Mouse (Mus musculus) megakaryocyte, embryonic 14.5 days (primary cell): ENCODE data around the gene Epb41l2. TPM values are rescaled to one million over a fixed set of nuclear protein-coding genes. Genes with fewer than 3 reads are reported as not detected.

Experiments used
- H3K27me3 ChIP-seq: replicated peaks from 2 replicates; pipeline ENCODE3; 2012; ENCODE audit warnings: inconsistent platforms
- H3K36me3 ChIP-seq: replicated peaks from 2 replicates; pipeline ENCODE3; 2012; ENCODE audit warnings: low read length, inconsistent platforms, mixed read lengths
- H3K4me1 ChIP-seq: 2 replicates; pipeline ENCODE4 v1.6.1; 2012; ENCODE audit warnings: inconsistent platforms
- H3K4me3 ChIP-seq: replicated peaks from 2 replicates; pipeline ENCODE3; 2012; ENCODE audit warnings: moderate library complexity, mild to moderate bottlenecking, inconsistent platforms
- H3K9me3 ChIP-seq: 2 replicates; pipeline ENCODE4 v1.6.1; 2012; ENCODE audit warnings: inconsistent platforms
- FLI1 ChIP-seq: IDR thresholded peaks from 2 replicates; pipeline ENCODE4 v1.6.1; 2012; ENCODE audit warnings: low read length, inconsistent platforms, mixed read lengths
- GATA1 ChIP-seq: IDR thresholded peaks from 3 replicates; pipeline ENCODE4 v1.6.1; 2012; ENCODE audit warnings: mixed read lengths, low read length, inconsistent platforms, borderline replicate concordance
- polyA plus RNA-seq: library from polyadenylated mRNA; stranded (reverse); fragments of >175 nt; gene quantifications from 2 replicates; pipeline ENCODE4 v1.2.3, GENCODE M21; 2012; ENCODE audit warnings: low replicate concordance; ENCODE audit not compliant: insufficient read depth

Epb41l2 gene
- polyA plus RNA-seq, 1 experiment: 33.7 TPM

GRCm38 (mm10) chr10:25396859-25397258 lies 37.3 kb downstream of the Epb41l2 start:
- Histone ChIP-seq H3K4me1 (peaks cover 54% of the 10 kb centered on the region), H3K4me3 (no peak overlapping the region), H3K9me3 (no peaks in the 10 kb centered on the region), H3K36me3 (no peaks in the 10 kb centered on the region), H3K27me3 (no peaks in the 10 kb centered on the region)
- TF ChIP-seq FLI1 (no peak), GATA1 (no peak)

DNA sequence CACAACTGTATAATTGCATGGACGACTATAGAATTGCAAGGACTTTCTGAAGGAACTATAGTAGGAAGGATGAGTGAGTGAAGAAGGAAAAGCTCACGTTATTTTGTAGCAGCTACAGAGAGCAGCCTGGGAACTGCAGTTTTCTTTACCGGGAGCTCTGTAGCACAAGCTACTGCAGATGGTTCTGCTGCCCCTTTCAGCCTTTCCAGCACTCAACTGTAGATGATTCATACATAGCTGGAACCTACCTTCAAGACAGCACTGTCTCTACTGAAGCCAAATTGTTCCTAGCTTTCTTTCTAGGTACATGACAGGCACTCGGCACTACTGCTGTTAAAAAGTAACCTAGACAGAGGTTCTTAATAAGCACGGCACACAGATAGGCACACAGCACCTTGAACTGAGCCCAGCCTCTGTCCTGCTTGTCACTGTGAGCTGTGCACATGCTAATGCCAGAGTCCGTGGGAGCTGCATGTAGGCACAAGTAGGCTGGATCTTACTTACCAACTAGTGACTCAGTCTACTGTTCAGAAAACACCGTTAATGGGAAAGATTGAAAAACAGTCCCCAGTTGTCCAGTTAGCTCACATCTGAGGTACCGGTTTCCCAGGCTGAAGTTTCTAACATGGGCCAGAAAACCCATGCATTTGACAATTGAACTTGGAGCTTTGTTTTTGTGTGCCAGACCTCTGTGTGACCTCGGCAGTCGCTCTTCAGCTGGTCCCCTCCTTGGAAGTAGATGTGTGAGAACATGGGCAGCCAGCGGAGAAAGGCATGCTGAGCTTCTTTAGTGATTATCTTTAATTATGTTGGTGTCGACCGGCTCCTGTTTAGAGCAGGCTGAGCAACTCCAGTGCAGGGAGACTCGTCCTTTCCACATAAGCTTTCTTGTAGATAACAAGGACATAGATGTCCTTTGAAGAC lies 38.4 kb downstream of the Epb41l2 start:
- H3K4me3 ChIP-seq: no peak overlapping the region
- TF ChIP-seq FLI1 (no peak), GATA1 (no peak)
- peaks cover 60% of the 10 kb centered on the region for H3K4me1 ChIP-seq

DNA sequence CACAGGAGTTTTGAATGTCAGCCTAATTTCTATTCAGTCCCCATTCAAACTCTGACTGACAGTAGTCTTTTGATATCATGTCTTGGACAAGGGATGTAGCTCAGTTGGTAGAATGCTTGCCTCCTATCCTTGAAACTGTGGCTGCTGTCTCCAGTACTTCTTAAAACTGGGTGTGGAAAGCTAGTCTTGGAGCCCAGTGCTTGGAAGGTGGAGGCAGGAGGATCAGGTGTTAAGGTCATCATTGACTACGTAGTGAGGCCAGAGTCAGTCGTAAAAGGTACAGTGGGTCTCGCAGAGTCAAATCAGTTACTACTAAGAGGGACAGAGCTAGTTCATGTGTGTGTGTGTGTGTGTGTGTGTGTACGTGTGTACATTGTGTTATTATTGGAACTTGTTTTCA lies 39.4 kb downstream of the Epb41l2 start:
- Histone ChIP-seq H3K4me1 (peaks cover 70% of the 10 kb centered on the region), H3K9me3 (no peaks in the 10 kb centered on the region), H3K27me3 (no peaks in the 10 kb centered on the region), H3K36me3 (no peaks in the 10 kb centered on the region), H3K4me3 (no peak overlapping the region)
- TF ChIP-seq FLI1 (no peak), GATA1 (no peak)

More for the DNA sequence above, 38.4 kb downstream of the Epb41l2 start:
- Histone ChIP-seq H3K9me3 (no peaks in the 10 kb centered on the region), H3K36me3 (no peaks in the 10 kb centered on the region), H3K27me3 (no peaks in the 10 kb centered on the region)

DNA sequence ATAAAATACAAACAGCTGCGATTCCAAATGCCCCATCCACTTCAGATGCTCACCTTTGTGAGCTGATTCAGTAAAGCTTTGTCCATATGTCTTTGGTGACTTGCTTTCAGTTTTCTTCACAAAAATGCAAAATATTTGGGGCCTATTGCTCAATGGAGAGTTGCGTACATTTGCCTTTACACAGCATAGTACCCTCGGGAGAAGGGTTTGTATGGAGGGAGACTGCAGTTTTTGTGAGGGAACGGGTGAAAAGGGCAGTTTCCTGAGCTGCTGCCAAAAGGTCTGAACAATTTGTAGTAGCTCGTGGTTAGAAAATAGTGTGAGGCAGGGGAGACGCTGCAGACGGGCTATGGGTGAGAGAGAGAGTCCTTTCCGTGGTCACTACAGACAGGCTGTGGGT lies 40.5 kb downstream of the Epb41l2 start:
- no peak for TF ChIP-seq FLI1
- no peak for TF ChIP-seq GATA1
- peaks cover 81% of the 10 kb centered on the region for H3K4me1 ChIP-seq
- no peaks in the 10 kb centered on the region for H3K36me3 ChIP-seq

DNA sequence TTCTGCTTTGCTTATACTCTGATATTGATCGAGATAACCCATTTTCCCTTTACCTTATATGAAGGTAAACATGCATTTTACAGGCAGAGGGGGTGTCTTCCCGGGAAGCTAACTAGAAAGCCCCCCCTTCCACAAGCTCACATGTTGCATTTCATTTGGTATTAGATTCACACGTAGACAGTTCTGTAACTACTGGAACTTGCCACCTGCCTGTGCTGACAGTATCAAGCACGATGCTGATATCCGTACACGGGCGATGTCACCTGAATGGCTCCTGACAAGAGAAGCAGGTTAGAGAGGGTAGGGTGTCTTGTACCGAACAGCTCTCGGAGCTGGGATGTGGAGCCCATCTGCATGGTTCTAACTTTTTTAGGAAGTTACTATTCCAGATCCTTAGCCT lies 41.0 kb downstream of the Epb41l2 start:
- TF ChIP-seq FLI1 (no peak), GATA1 (no peak)
- Histone ChIP-seq H3K27me3 (no peaks in the 10 kb centered on the region), H3K4me1 (peaks cover 82% of the 10 kb centered on the region)

More for the DNA sequence above, 40.5 kb downstream of the Epb41l2 start:
- Histone ChIP-seq H3K9me3 (no peaks in the 10 kb centered on the region), H3K4me3 (no peak overlapping the region), H3K27me3 (no peaks in the 10 kb centered on the region)

GRCm38 (mm10) chr10:25401356-25401755 lies 41.8 kb downstream of the Epb41l2 start:
- Histone ChIP-seq H3K9me3 (no peaks in the 10 kb centered on the region), H3K4me1 (peaks cover 78% of the 10 kb centered on the region), H3K27me3 (no peaks in the 10 kb centered on the region), H3K4me3 (no peak overlapping the region), H3K36me3 (no peaks in the 10 kb centered on the region)
- no peak for TF ChIP-seq GATA1
- no peak for TF ChIP-seq FLI1

More for the DNA sequence above, 41.0 kb downstream of the Epb41l2 start:
- Histone ChIP-seq H3K36me3 (no peaks in the 10 kb centered on the region), H3K4me3 (no peak overlapping the region), H3K9me3 (no peaks in the 10 kb centered on the region)

DNA sequence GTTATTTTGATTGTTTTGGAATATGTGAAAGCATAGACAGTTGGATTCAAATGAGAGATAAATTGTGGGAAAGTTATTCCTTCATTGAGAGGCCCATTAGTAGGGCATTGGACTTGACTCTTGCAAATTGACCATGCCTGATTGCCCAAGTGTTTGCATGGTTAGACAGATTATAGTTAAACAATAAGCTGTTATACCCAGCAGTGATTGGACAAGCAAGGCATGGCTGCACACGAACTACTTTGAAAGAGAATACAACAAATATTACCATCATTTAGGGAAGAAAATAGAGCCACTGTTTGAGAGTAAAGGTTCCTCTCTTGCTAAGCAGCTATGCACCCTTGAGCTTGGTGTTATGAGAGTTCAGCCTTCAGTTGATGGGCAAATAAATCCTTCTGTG lies 43.3 kb downstream of the Epb41l2 start:
- Histone ChIP-seq H3K9me3 (no peaks in the 10 kb centered on the region), H3K4me3 (no peak overlapping the region), H3K27me3 (no peaks in the 10 kb centered on the region), H3K36me3 (no peaks in the 10 kb centered on the region), H3K4me1 (peaks cover 71% of the 10 kb centered on the region)
- no peak for TF ChIP-seq FLI1
- TF ChIP-seq GATA1: no peak

GRCm38 (mm10) chr10:25403813-25404701 lies 44.5 kb downstream of the Epb41l2 start:
- H3K36me3 ChIP-seq: peaks cover 3% of the 10 kb centered on the region
- peak overlapping the region; percentile 75 for H3K4me3 ChIP-seq
- no peaks in the 10 kb centered on the region for H3K9me3 ChIP-seq
- no peaks in the 10 kb centered on the region for H3K27me3 ChIP-seq
- H3K4me1 ChIP-seq: peaks cover 74% of the 10 kb centered on the region
- TF ChIP-seq FLI1: no peak

GRCm38 (mm10) chr10:25404702-25405098 lies 45.1 kb downstream of the Epb41l2 start:
- Histone ChIP-seq H3K27me3 (no peaks in the 10 kb centered on the region), H3K4me3 (peak overlapping the region; percentile 75), H3K4me1 (peaks cover 73% of the 10 kb centered on the region), H3K36me3 (peaks cover 4% of the 10 kb centered on the region), H3K9me3 (no peaks in the 10 kb centered on the region)
- TF ChIP-seq FLI1: no peak
- TF ChIP-seq GATA1: no peak

DNA sequence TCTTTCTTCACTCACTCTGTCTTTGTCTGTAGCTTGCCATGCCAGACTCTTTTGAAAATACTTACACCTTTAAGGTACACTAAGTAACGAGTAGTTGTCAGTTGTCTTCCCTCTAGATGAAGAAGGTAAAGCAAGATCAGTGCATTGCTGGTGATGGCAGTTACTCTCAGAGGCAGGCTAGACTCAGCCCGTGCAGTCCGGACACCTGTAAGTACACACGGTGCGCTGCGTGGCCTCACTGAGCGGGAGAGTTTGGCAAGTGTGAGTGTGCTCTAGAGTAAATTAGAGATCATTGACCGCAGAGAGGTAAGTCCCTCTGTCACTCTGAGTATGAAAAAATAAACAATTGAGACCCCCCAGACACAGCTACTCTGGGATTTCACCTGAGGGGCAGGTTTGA lies 46.0 kb downstream of the Epb41l2 start:
- TF ChIP-seq GATA1: no peak
- no peak for TF ChIP-seq FLI1
- Histone ChIP-seq H3K36me3 (peaks cover 4% of the 10 kb centered on the region), H3K27me3 (no peaks in the 10 kb centered on the region), H3K4me1 (peaks cover 68% of the 10 kb centered on the region), H3K9me3 (no peaks in the 10 kb centered on the region), H3K4me3 (no peak overlapping the region)

- TF ChIP-seq FLI1 (no peak), GATA1 (no peak)
- Histone ChIP-seq H3K9me3 (no peaks in the 10 kb centered on the region), H3K36me3 (peaks cover 4% of the 10 kb centered on the region)
Measured at GRCm38 (mm10) chr10:25406695-25407094, 47.1 kb downstream of the Epb41l2 start.

More at GRCm38 (mm10) chr10:25406695-25407094, 47.1 kb downstream of the Epb41l2 start:
- Histone ChIP-seq H3K27me3 (no peaks in the 10 kb centered on the region), H3K4me3 (no peak overlapping the region), H3K4me1 (peaks cover 57% of the 10 kb centered on the region)
